Mouse (Mus musculus) olfactory bulb, adult 2 months (tissue): ENCODE data around the gene Il2.

Source experiments
- CTCF ChIP-seq: fragments of 200-500 bp; IDR thresholded peaks from 2 replicates; pipeline ENCODE4 v1.5.1; 2012; ENCODE audit warnings: low read depth, mild to moderate bottlenecking, low read length, moderate library complexity; ENCODE audit not compliant: insufficient read depth
- POLR2A ChIP-seq: fragments of 200-500 bp; IDR thresholded peaks from 2 replicates; pipeline ENCODE4 v1.6.1; 2012; ENCODE audit warnings: mild to moderate bottlenecking, low read depth, low read length, moderate library complexity; ENCODE audit not compliant: insufficient read depth

GRCm38 (mm10) chr3:37173285-37173684 is 47.5 kb upstream of the Il2 start:
- no peak for TF ChIP-seq CTCF
- TF ChIP-seq POLR2A, result no peak
